8 mouse cellular contexts compared by ENCODE assay signal in the genomic region with DNA sequence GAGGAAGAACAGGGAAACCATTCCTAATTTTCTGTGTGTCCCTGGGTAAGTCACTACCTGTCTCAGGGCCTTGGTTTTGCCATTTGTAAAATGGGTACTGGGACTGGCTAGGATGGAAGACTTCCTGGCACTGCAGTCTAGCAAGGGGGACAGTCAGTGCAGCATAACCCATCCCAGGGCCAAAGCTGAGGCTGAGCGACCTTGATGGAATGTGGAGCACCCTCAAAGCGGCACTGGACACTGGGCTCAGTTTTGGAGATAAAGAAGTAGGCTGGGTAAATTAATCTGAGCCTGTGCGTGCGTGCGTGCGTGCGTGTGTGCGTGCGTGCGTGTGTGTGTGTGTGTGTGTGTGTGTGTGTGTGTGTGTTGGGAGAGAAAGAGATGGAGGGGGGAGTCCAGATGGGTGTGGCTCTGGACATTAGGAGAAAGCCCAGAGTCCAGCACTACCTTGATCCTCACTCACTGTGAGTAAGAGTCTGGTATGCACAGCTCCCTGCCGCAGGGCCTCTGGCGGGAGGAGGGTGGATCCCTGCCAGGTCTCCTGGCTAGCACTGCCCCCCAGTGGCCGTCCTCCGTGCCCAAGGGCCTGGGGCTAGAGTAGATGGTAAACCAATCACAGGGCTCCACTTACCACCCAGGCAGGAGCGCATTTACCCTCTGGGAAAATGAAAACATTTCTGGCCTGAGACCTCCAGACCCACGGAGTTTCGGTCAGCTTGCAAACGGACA.
A peak's percentile ranks its signal among the peaks of the same experiment; 100 is the strongest.
DNase-seq lines count a peak whose midpoint lies in the region; ATAC-seq and TF ChIP-seq lines count a peak whose summit lies in the region.

No protein-coding gene starts in this region.

- no peaks in the 10 kb centered on the region for H3K9me3 ChIP-seq in embryonic facial prominence, embryonic 10.5 days
- no peaks in the 10 kb centered on the region for H3K9me3 ChIP-seq in intestine, postnatal 0 days (ENCODE audit: control insufficient read depth)
- no peaks in the 10 kb centered on the region for H3K9me3 ChIP-seq in limb, embryonic 15.5 days
- no peaks in the 10 kb centered on the region for H3K9me3 ChIP-seq in midbrain, postnatal 0 days (ENCODE audit: low read length)
- H3K9me3 ChIP-seq in stomach, postnatal 0 days (ENCODE audit: control insufficient read depth, low read length), result no peaks in the 10 kb centered on the region

- peak; percentile 74 for ATAC-seq in granulocyte monocyte progenitor cell, adult 5-6 weeks (replicated peaks; ENCODE audit: poor library complexity, severe bottlenecking)
- peak; percentile 78 for ATAC-seq in intestine, postnatal 0 days
- peak; percentile 66 for ATAC-seq in limb, embryonic 15.5 days (ENCODE audit: insufficient number of reproducible peaks, low FRiP score, low TSS enrichment, low read depth)
- ATAC-seq in midbrain, postnatal 0 days (ENCODE audit: low FRiP score), result 0 out of 2 replicates have a peak, but pooled peaks have one; percentile 56
- ATAC-seq in stomach, postnatal 0 days (ENCODE audit: low FRiP score, low TSS enrichment), result peak; percentile 88
- no peak for ATAC-seq in activated CD4-positive, CD25-positive, alpha-beta regulatory T cell, adult 4 months

- 48% methylated on average over 18 of the region's 18 CpGs for WGBS in embryonic facial prominence, embryonic 10.5 days
- 42% methylated on average over 18 of the region's 18 CpGs for WGBS in intestine, postnatal 0 days
- 42% methylated on average over 18 of the region's 18 CpGs for WGBS in limb, embryonic 15.5 days
- 52% methylated on average over 18 of the region's 18 CpGs for WGBS in midbrain, postnatal 0 days
- 26% methylated on average over 13 of the region's 18 CpGs for WGBS in stomach, postnatal 0 days

- TF ChIP-seq CTCF in intestine, postnatal 0 days (IDR thresholded peaks at IDR 0.05; ENCODE audit: low read depth), result peak; percentile 91
- TF ChIP-seq CTCF in midbrain, postnatal 0 days (IDR thresholded peaks at IDR 0.05), result peak; percentile 72
- TF ChIP-seq CTCF in stomach, postnatal 0 days (IDR thresholded peaks at IDR 0.05; ENCODE audit: low read depth), result peak; percentile 89

- no peak overlapping the region for H3K4me3 ChIP-seq in embryonic facial prominence, embryonic 10.5 days
- H3K4me3 ChIP-seq in intestine, postnatal 0 days (ENCODE audit: low read depth, low read length), result no peak overlapping the region
- no peak overlapping the region for H3K4me3 ChIP-seq in limb, embryonic 15.5 days
- H3K4me3 ChIP-seq in midbrain, postnatal 0 days (ENCODE audit: low read depth, low read length), result no peak overlapping the region
- H3K4me3 ChIP-seq in stomach, postnatal 0 days (ENCODE audit: low read depth, low read length), result no peak overlapping the region

- DNase-seq in adrenal gland, adult (ENCODE audit: inconsistent age in 2 of 2, low spot score in 1 of 2), result peak; percentile 90 to 95
- peak; percentile 90 for DNase-seq in embryonic facial prominence, embryonic 10.5 days (ENCODE audit: low spot score)
- peak; percentile 71 for DNase-seq in midbrain, postnatal 0 days (ENCODE audit: low spot score)
- DNase-seq in stomach, postnatal 0 days (ENCODE audit: low spot score), result peak; percentile 85

- no peak for TF ChIP-seq EP300 in stomach, postnatal 0 days (optimal IDR thresholded peaks at IDR 0.05)

- peaks cover 15% of the 10 kb centered on the region; the same call in 1 of the 2 replicates for H3K27me3 ChIP-seq in embryonic facial prominence, embryonic 10.5 days (replicated peaks; ENCODE audit: low read depth, poor library complexity, severe bottlenecking)
- 0 out of 2 replicates have a peak, but pooled peaks cover 3% of the 10 kb centered on the region for H3K27me3 ChIP-seq in intestine, postnatal 0 days (replicated peaks; ENCODE audit: control insufficient read depth, insufficient read depth, low read length)
- peaks cover 6% of the 10 kb centered on the region; the same call in 1 of the 2 replicates for H3K27me3 ChIP-seq in limb, embryonic 15.5 days
- no peaks in the 10 kb centered on the region for H3K27me3 ChIP-seq in midbrain, postnatal 0 days (ENCODE audit: insufficient read depth, low read length)
- no peaks in the 10 kb centered on the region for H3K27me3 ChIP-seq in stomach, postnatal 0 days (ENCODE audit: control insufficient read depth, insufficient read depth, low read length)

- peaks cover 16% of the 10 kb centered on the region for H3K4me1 ChIP-seq in embryonic facial prominence, embryonic 10.5 days
- H3K4me1 ChIP-seq in intestine, postnatal 0 days (replicated peaks; ENCODE audit: control insufficient read depth, insufficient read depth, low read length), result no peaks in the 10 kb centered on the region
- peaks cover 19% of the 10 kb centered on the region for H3K4me1 ChIP-seq in limb, embryonic 15.5 days
- H3K4me1 ChIP-seq in midbrain, postnatal 0 days (ENCODE audit: insufficient read depth, low read length), result no peaks in the 10 kb centered on the region
- H3K4me1 ChIP-seq in stomach, postnatal 0 days (replicated peaks; ENCODE audit: control insufficient read depth, insufficient read depth), result no peaks in the 10 kb centered on the region

- H3K4me2 ChIP-seq in intestine, postnatal 0 days (replicated peaks; ENCODE audit: low read depth), result no peak overlapping the region
- H3K4me2 ChIP-seq in limb, embryonic 15.5 days, result no peak overlapping the region
- H3K4me2 ChIP-seq in midbrain, postnatal 0 days (ENCODE audit: low read depth, low read length, poor library complexity, severe bottlenecking), result no peak overlapping the region
- no peak overlapping the region for H3K4me2 ChIP-seq in stomach, postnatal 0 days (replicated peaks; ENCODE audit: low read depth)

- H3K36me3 ChIP-seq in embryonic facial prominence, embryonic 10.5 days (replicated peaks), result no peaks in the 10 kb centered on the region
- no peaks in the 10 kb centered on the region for H3K36me3 ChIP-seq in intestine, postnatal 0 days (ENCODE audit: control insufficient read depth, insufficient read depth)
- no peaks in the 10 kb centered on the region for H3K36me3 ChIP-seq in limb, embryonic 15.5 days
- no peaks in the 10 kb centered on the region for H3K36me3 ChIP-seq in midbrain, postnatal 0 days (ENCODE audit: insufficient read depth, low read length)
- no peaks in the 10 kb centered on the region for H3K36me3 ChIP-seq in stomach, postnatal 0 days (ENCODE audit: control insufficient read depth, insufficient read depth, low read length)

- H3K9ac ChIP-seq in intestine, postnatal 0 days (ENCODE audit: low read depth, low read length), result no peak overlapping the region
- no peak overlapping the region for H3K9ac ChIP-seq in limb, embryonic 15.5 days
- H3K9ac ChIP-seq in midbrain, postnatal 0 days (replicated peaks; ENCODE audit: low read length, poor library complexity, severe bottlenecking), result no peak overlapping the region
- no peak overlapping the region for H3K9ac ChIP-seq in stomach, postnatal 0 days (ENCODE audit: low read length)

- H3K27ac ChIP-seq in embryonic facial prominence, embryonic 10.5 days (replicated peaks), result peak overlapping the region; percentile 57
- no peak overlapping the region for H3K27ac ChIP-seq in intestine, postnatal 0 days (ENCODE audit: low read depth, low read length)
- no peak overlapping the region for H3K27ac ChIP-seq in limb, embryonic 15.5 days
- no peak overlapping the region for H3K27ac ChIP-seq in midbrain, postnatal 0 days (ENCODE audit: low read depth, low read length)
- no peak overlapping the region for H3K27ac ChIP-seq in stomach, postnatal 0 days (replicated peaks)
